Mouse (Mus musculus) lung, embryonic 15.5 days (tissue): ENCODE data around the gene Ptprm. TPM values are rescaled to one million over a fixed set of nuclear protein-coding genes. Genes with fewer than 3 reads are reported as not detected.

Source experiments
- ATAC-seq: fragments of 200-750 bp; cut with Nextera tagmentation; 2 replicates; pipeline ENCODE4 v1.8.0; 2017; ENCODE audit warnings: moderate number of reproducible peaks, borderline replicate concordance; ENCODE audit not compliant: low FRiP score, low TSS enrichment; ENCODE audit errors: extremely low read depth
- H3K27ac ChIP-seq: fragments of 300-500 bp; sonication (generic); 2 replicates; pipeline ENCODE4 v1.5.1; 2015; ENCODE audit warnings: moderate library complexity, mild to moderate bottlenecking, inconsistent platforms
- H3K27me3 ChIP-seq: fragments of 300-500 bp; sonication (generic); 2 replicates; pipeline ENCODE4 v1.6.1; 2015; ENCODE audit warnings: inconsistent platforms
- H3K36me3 ChIP-seq: fragments of 300-500 bp; sonication (generic); 2 replicates; pipeline ENCODE4 v1.6.1; 2015; ENCODE audit warnings: inconsistent platforms
- H3K4me1 ChIP-seq: fragments of 300-500 bp; sonication (generic); 2 replicates; pipeline ENCODE4 v1.6.1; 2015; ENCODE audit warnings: inconsistent platforms
- H3K4me2 ChIP-seq: fragments of 300-500 bp; sonication (generic); 2 replicates; pipeline ENCODE4 v1.6.1; 2015; ENCODE audit warnings: inconsistent platforms, mild to moderate bottlenecking, moderate library complexity
- H3K4me3 ChIP-seq: fragments of 300-500 bp; sonication (generic); 2 replicates; pipeline ENCODE4 v1.5.1; 2015; ENCODE audit warnings: mild to moderate bottlenecking, inconsistent platforms
- H3K9ac ChIP-seq: fragments of 300-500 bp; sonication (generic); 2 replicates; pipeline ENCODE4 v1.6.1; 2015; ENCODE audit warnings: inconsistent platforms
- H3K9me3 ChIP-seq: fragments of 300-500 bp; sonication (generic); 2 replicates; pipeline ENCODE4 v1.6.1; 2016; ENCODE audit warnings: inconsistent platforms
- WGBS: fragments of 180-500 bp; shearing (Covaris S2); methylation state at CpG from one replicate; pipeline ENCODE4 v1.1.7; 2015; 5-methylcytosine and 5-hydroxymethylcytosine counted together
- polyA plus RNA-seq: library from polyadenylated mRNA; unstranded; fragments of >200 nt; fragmentation: Nextera tagmentation; extraction: Ambion mirVana; gene quantifications from 2 replicates; pipeline ENCODE4 v1.2.1, GENCODE M21; 2015

Ptprm gene
- polyA plus RNA-seq, 1 experiment from 2014 or later: 43.2 TPM

DNA sequence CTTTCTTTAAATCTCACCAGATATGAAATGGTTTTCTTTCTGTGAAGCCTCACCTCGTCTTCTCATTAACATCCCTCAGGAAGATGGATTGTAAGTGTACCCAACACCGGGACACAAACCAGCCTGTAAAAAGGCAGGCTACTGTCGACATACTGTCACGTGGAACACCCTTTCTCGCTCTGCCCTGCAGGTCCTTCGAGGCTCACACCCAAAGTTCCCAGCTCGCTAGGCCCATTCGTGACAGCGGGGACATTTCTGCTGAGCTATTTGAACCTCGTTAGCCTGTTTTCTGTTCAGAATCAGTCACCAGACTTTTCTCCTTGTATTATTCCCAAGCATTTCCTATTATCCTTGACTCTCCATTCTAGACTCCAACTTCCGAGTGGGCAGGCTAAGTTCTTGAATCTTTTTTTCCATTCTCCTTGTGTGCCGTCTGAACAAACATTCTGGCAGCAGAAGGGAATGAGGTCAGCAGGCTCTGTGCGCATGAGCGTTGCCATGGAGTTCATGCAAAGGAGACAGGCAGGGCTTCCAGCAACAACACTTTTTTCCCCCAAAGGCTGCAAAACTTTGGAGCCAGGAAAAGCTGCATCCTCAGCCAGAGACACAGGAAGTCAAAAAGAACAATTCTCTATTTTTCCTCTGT lies 347.4 kb downstream of the Ptprm start:
- H3K36me3 ChIP-seq: 0 out of 2 replicates have a peak, but pooled peaks cover 4% of the 10 kb centered on the region
- ATAC-seq: no peak; the same call in 1 of the 2 replicates
- H3K27ac ChIP-seq: no peak overlapping the region
- WGBS: 56% methylated on average over 14 of the region's 14 CpGs
- H3K9me3 ChIP-seq: no peaks in the 10 kb centered on the region
- no peak overlapping the region for H3K4me2 ChIP-seq
- no peak overlapping the region for H3K9ac ChIP-seq
- no peak overlapping the region for H3K4me3 ChIP-seq
- H3K27me3 ChIP-seq: no peaks in the 10 kb centered on the region
- no peaks in the 10 kb centered on the region for H3K4me1 ChIP-seq

DNA sequence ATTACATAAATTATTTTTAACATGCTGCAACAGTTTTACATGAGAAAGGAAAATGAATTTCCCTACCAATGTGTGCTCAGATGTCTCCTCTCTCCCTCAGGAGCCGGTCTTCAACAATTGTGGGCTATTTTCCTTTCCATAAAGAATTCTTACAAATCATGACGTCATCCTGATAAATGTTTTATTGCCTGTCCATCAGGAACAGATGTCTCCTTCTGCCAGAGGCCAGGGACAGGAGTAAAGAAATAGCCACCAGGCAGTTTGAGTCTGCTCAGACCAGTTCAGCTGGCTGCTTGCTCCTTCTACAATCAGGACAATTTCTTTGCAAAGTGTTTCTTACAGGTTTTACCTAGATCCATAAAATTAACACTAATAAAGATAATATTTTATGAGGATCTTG lies 357.4 kb downstream of the Ptprm start:
- Histone ChIP-seq H3K9ac (no peak overlapping the region), H3K4me1 (no peaks in the 10 kb centered on the region), H3K27me3 (no peaks in the 10 kb centered on the region), H3K4me3 (no peak overlapping the region), H3K27ac (no peak overlapping the region), H3K36me3 (0 out of 2 replicates have a peak, but pooled peaks cover 5% of the 10 kb centered on the region), H3K9me3 (no peaks in the 10 kb centered on the region), H3K4me2 (no peak overlapping the region)
- 60% methylated on average over 2 of the region's 2 CpGs for WGBS
- no peak for ATAC-seq

DNA sequence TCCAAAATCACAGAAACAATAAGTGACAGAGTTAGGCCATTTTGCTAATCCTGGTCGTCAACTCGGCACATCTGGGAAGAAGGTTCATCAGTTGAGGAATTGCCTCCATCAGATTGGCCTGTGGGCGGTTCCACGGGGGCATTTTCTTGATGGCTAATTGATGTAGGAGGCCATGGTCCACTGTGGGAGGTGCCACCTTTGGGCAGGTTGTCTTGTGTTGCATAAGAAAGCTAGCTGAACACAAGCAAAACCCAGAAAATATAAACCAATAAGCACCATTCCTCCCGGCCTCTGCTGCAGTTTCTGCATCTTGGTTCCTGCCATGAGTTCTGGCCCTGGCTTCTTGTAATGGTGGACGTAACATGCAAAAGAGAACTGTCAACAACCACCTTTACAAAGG lies 358.2 kb downstream of the Ptprm start:
- ATAC-seq: no peak
- Histone ChIP-seq H3K4me1 (no peaks in the 10 kb centered on the region), H3K9ac (no peak overlapping the region), H3K9me3 (no peaks in the 10 kb centered on the region), H3K36me3 (0 out of 2 replicates have a peak, but pooled peaks cover 5% of the 10 kb centered on the region), H3K27ac (no peak overlapping the region), H3K27me3 (no peaks in the 10 kb centered on the region), H3K4me2 (no peak overlapping the region), H3K4me3 (no peak overlapping the region)
- 86% methylated on average over 6 of the region's 6 CpGs for WGBS

DNA sequence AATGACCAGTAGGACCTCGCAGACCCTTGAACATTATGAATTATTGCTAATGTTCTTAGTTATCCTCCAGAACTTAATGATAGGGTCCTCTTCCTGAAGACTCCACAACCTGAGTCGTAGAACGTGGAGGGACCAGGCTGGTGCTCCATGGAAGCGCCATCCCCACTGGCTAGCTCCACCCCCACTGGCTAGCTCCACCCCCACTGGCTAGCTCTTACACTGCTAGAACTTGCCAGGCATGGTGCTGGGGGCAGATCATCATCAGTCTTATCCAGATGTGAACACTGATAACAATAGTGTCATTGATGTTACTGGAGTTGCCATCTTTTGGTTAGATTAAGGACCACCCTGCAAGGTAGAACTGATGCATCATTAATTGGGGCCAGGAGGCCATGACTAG lies 362.4 kb downstream of the Ptprm start:
- no peak for ATAC-seq
- WGBS: 86% methylated on average over 4 of the region's 4 CpGs
- H3K4me2 ChIP-seq: no peak overlapping the region
- H3K27me3 ChIP-seq: no peaks in the 10 kb centered on the region
- H3K4me3 ChIP-seq: no peak overlapping the region
- H3K9me3 ChIP-seq: no peaks in the 10 kb centered on the region
- no peaks in the 10 kb centered on the region for H3K4me1 ChIP-seq
- no peak overlapping the region for H3K9ac ChIP-seq
- H3K36me3 ChIP-seq: no peaks in the 10 kb centered on the region
- H3K27ac ChIP-seq: no peak overlapping the region

DNA sequence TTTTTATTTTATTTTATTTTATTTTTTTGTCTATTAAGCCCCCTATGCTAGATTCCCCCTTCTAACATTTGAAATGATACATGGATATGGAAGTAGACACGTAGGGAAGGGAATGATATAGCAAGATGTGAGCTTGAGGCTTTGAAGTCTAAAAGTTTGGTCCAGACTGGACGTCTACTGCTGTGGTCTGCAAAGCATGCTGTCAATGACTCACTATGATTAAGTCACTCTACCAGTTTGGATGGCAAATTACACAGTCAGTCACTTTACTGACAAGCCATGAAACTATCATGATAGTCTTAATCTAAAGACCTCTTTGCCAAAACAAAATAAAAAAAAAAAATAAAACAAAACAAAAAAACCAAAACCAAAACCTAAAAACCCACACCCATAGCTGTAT lies 363.5 kb downstream of the Ptprm start:
- Histone ChIP-seq H3K9ac (no peak overlapping the region), H3K27ac (no peak overlapping the region), H3K4me1 (no peaks in the 10 kb centered on the region), H3K9me3 (no peaks in the 10 kb centered on the region), H3K4me3 (no peak overlapping the region), H3K27me3 (no peaks in the 10 kb centered on the region), H3K4me2 (no peak overlapping the region), H3K36me3 (no peaks in the 10 kb centered on the region)
- 51% methylated on average over 2 of the region's 2 CpGs for WGBS
- no peak for ATAC-seq

DNA sequence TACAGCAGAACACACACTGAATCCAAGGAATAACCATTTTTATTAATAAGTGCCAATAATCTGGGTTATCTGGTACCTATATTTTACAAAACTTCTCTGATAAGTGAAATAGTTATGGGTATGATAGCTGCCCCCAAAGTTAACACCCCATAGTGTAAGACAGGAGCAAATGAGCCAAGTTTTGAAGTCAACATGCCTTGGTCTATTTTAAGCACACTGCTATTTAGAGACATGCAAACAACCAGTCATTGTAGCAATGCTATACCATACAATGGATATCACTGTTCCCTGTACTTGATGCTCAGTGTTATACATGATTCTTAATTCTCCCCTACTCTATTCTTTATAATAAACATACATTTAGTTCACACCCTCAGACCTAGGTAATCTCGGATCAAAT lies 366.2 kb downstream of the Ptprm start:
- ATAC-seq: no peak
- no peak overlapping the region for H3K4me3 ChIP-seq
- WGBS: 70% methylated on average over 1 of the region's 1 CpGs
- no peak overlapping the region for H3K27ac ChIP-seq
- no peaks in the 10 kb centered on the region for H3K9me3 ChIP-seq
- H3K9ac ChIP-seq: no peak overlapping the region
- H3K27me3 ChIP-seq: no peaks in the 10 kb centered on the region
- H3K36me3 ChIP-seq: no peaks in the 10 kb centered on the region
- no peaks in the 10 kb centered on the region for H3K4me1 ChIP-seq
- H3K4me2 ChIP-seq: no peak overlapping the region

DNA sequence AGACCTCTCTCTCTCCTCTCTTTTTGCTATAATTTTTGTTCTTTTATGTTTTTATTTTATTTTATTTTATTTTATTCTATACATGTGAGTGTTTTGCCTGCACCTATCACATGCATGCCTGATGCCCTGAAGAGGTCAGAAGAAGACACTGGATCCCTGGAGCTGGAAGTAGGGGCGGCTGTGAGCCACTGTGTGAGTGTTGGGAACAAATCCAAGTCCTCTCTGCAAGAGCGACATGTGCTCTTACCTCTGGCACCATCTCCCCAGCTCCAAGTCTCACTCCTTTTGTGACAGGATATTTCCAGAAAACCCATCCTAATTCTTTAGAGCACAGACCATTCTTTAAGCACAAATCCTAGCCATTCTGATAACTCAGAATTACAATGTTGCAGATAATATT lies 372.6 kb downstream of the Ptprm start:
- Histone ChIP-seq H3K27ac (no peak overlapping the region), H3K9me3 (no peaks in the 10 kb centered on the region), H3K4me1 (no peaks in the 10 kb centered on the region), H3K9ac (no peak overlapping the region), H3K4me3 (no peak overlapping the region), H3K27me3 (no peaks in the 10 kb centered on the region), H3K4me2 (no peak overlapping the region), H3K36me3 (no peaks in the 10 kb centered on the region)
- 58% methylated on average over 2 of the region's 2 CpGs for WGBS
- ATAC-seq: no peak

DNA sequence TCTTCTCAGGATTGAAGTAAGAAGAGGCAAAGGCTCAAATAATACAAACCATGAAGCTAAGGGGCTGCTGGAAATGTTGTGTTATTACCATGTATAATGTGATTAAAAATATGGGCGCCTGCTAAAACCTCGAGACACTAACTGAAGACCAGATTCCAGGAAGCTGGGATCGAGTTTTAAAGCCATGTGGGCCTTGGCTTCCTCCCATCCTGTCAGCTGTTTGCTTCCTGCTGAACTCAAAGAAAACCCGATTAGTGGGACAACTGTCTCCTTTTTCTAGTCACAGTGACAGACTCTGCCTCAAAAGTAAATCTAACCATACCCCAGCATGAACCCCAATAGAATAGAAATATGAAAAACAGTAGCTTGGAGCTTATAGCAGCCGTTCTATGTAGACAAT lies 374.3 kb downstream of the Ptprm start:
- no peak overlapping the region for H3K4me2 ChIP-seq
- WGBS: 60% methylated on average over 5 of the region's 5 CpGs

DNA sequence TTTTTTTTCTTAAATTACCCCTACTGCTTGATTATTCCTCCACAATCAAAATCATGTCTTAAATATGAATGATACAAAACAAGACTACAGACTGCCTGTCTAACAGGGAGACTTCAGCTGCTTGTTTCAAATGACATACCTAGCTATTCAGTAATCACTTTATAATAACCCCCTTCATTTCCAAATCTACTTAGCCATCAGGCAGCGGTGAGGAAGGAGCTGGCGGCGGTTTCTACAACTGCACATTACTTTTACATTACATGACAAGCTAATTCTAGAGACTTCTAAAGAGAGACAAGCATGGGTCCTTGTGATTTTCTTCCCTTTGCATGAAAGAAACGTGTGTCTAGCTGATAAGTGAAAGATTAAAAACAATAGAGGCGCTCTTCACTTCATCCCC lies 377.8 kb downstream of the Ptprm start:
- no peak for ATAC-seq
- no peak overlapping the region for H3K9ac ChIP-seq
- no peak overlapping the region for H3K4me2 ChIP-seq
- H3K27ac ChIP-seq: no peak overlapping the region
- no peak overlapping the region for H3K4me3 ChIP-seq
- H3K36me3 ChIP-seq: no peaks in the 10 kb centered on the region
- no peaks in the 10 kb centered on the region for H3K27me3 ChIP-seq
- 79% methylated on average over 5 of the region's 5 CpGs for WGBS
- no peaks in the 10 kb centered on the region for H3K9me3 ChIP-seq
- no peaks in the 10 kb centered on the region for H3K4me1 ChIP-seq

More for the DNA sequence above, 374.3 kb downstream of the Ptprm start:
- Histone ChIP-seq H3K9me3 (no peaks in the 10 kb centered on the region), H3K36me3 (no peaks in the 10 kb centered on the region), H3K4me1 (no peaks in the 10 kb centered on the region), H3K4me3 (no peak overlapping the region), H3K9ac (no peak overlapping the region), H3K27me3 (no peaks in the 10 kb centered on the region), H3K27ac (no peak overlapping the region)
- no peak for ATAC-seq

DNA sequence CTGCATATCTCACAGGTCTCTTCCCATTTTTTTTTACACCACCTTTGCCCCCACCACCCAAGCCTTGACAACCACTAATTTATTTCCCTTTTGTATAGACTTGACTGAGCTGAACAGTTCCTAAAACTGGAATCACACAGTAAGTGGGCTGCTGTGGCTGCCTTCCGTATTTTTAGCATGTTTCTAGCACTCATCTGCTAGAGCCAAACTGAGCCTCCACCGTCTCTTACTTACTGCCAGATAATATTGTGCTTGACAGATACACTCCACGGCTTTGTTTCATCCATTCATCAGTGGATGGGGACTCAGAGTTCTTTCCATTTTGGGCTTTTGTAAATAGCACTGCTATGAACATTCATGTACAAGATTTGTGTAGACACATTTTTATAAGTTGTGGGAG lies 381.3 kb downstream of the Ptprm start:
- H3K4me3 ChIP-seq: no peak overlapping the region
- ATAC-seq: no peak
- H3K9me3 ChIP-seq: no peaks in the 10 kb centered on the region
- H3K4me1 ChIP-seq: no peaks in the 10 kb centered on the region
- H3K9ac ChIP-seq: no peak overlapping the region
- no peaks in the 10 kb centered on the region for H3K27me3 ChIP-seq
- H3K4me2 ChIP-seq: no peak overlapping the region
- 61% methylated on average over 3 of the region's 3 CpGs for WGBS
- H3K27ac ChIP-seq: no peak overlapping the region
- H3K36me3 ChIP-seq: no peaks in the 10 kb centered on the region

DNA sequence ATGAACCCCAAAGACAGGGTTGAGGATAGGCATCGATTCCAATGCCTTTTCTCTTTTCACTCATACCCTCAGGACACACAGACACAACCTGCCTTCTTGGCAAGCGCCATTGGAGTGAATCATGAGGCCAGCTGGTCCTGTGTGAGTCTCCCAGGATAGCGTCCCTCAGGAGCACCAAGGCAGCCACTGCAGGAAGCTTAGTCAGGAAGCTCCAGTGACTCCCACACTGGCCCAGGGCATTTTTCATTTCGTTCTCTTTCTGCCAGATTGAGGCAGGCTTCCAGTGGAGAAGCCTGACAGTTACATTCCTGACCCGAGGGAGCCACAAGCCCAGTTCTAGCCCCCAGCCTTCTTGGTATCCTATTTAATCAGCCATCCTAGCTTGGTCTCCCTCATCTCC lies 393.3 kb downstream of the Ptprm start:
- Histone ChIP-seq H3K4me1 (no peaks in the 10 kb centered on the region), H3K9me3 (no peaks in the 10 kb centered on the region), H3K4me2 (no peak overlapping the region), H3K27me3 (no peaks in the 10 kb centered on the region), H3K4me3 (no peak overlapping the region), H3K9ac (no peak overlapping the region), H3K27ac (no peak overlapping the region), H3K36me3 (no peaks in the 10 kb centered on the region)
- 55% methylated on average over 5 of the region's 5 CpGs for WGBS
- no peak for ATAC-seq

DNA sequence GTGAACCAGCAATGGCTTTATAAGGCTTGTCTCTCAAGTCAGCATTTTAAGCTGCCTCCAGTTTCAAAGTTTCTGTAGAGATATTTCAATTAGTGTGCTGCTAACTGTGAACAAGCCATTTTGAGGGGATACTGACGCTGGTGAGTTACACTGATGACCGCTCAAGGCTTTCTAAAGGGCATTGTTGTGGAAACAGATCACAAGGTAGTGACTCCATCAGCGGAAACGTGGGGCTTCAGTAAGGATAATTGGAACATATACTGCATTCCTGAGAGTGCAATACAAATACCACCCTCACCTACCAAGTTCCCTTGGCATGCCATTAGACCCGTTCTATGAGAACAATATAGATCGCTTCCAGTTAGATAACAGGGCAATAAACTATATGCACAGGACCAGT lies 393.7 kb downstream of the Ptprm start:
- no peaks in the 10 kb centered on the region for H3K9me3 ChIP-seq
- H3K4me1 ChIP-seq: no peaks in the 10 kb centered on the region
- H3K4me3 ChIP-seq: no peak overlapping the region
- no peak overlapping the region for H3K9ac ChIP-seq
- H3K27ac ChIP-seq: no peak overlapping the region
- H3K4me2 ChIP-seq: no peak overlapping the region
- no peaks in the 10 kb centered on the region for H3K27me3 ChIP-seq
- 86% methylated on average over 6 of the region's 6 CpGs for WGBS
- H3K36me3 ChIP-seq: no peaks in the 10 kb centered on the region
- ATAC-seq: no peak

DNA sequence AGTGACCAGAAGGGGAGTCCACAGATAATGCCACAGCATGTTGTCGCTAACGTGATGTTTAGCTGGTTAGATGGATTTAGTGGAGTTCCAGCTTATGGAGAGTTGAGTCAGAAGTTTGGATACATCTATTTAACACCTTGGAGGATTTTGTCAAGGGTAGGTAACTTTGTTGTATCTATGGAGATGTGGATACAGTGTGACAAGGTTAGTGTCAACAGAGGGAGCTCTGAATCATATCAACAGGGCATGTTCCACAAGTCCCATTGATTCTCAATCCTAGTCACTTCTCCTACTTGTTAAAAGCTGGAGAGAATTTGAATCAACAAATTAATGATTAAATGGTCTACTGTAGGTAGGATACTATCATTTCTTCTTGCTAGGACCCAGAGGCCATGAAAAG lies 394.4 kb downstream of the Ptprm start:
- no peak for ATAC-seq
- WGBS: 91% methylated on average over 2 of the region's 2 CpGs

More for the DNA sequence above, 394.4 kb downstream of the Ptprm start:
- Histone ChIP-seq H3K4me2 (no peak overlapping the region), H3K36me3 (no peaks in the 10 kb centered on the region), H3K9me3 (no peaks in the 10 kb centered on the region), H3K4me3 (no peak overlapping the region), H3K9ac (no peak overlapping the region), H3K27me3 (no peaks in the 10 kb centered on the region), H3K27ac (no peak overlapping the region), H3K4me1 (no peaks in the 10 kb centered on the region)
